Mouse (Mus musculus) testis, adult 2 months (tissue): ENCODE measurements around the gene Wdr70. TPM values are rescaled to one million over a fixed set of nuclear protein-coding genes. Genes with fewer than 3 reads are reported as not detected.

Experiments used
- H3K27ac ChIP-seq: fragments of 200-500 bp; 2 replicates; pipeline ENCODE4 v1.5.1; 2012; ENCODE audit warnings: low read depth, low read length; ENCODE audit not compliant: control insufficient read depth, insufficient read depth
- H3K27me3 ChIP-seq: fragments of 200-500 bp; 2 replicates; pipeline ENCODE4 v1.6.1; 2012; ENCODE audit warnings: mild to moderate bottlenecking, low read length, moderate library complexity; ENCODE audit not compliant: control insufficient read depth, insufficient read depth
- H3K36me3 ChIP-seq: fragments of 200-500 bp; 2 replicates; pipeline ENCODE4 v1.6.1; 2012; ENCODE audit warnings: mild to moderate bottlenecking, low read length; ENCODE audit not compliant: control insufficient read depth, insufficient read depth
- H3K4me1 ChIP-seq: fragments of 200-500 bp; 2 replicates; pipeline ENCODE4 v1.6.1; 2012; ENCODE audit warnings: low read length; ENCODE audit not compliant: control insufficient read depth, insufficient read depth
- H3K4me3 ChIP-seq: fragments of 200-500 bp; 2 replicates; pipeline ENCODE4 v1.5.1; 2012; ENCODE audit warnings: low read depth, mild to moderate bottlenecking, low read length, moderate library complexity, mixed read lengths; ENCODE audit not compliant: control insufficient read depth
- CTCF ChIP-seq: fragments of 200-500 bp; IDR thresholded peaks from 2 replicates; pipeline ENCODE4 v1.5.1; 2012; ENCODE audit warnings: low read depth, mild to moderate bottlenecking, inconsistent platforms, low read length, moderate library complexity; ENCODE audit not compliant: control insufficient read depth, insufficient read depth, insufficient replicate concordance
- POLR2A ChIP-seq: fragments of 200-500 bp; IDR thresholded peaks from 2 replicates; pipeline ENCODE4 v1.6.1; 2012; ENCODE audit warnings: low read depth, mild to moderate bottlenecking, inconsistent platforms, low read length, moderate library complexity; ENCODE audit not compliant: control insufficient read depth
- polyA plus RNA-seq: library from polyadenylated mRNA; depleted of rRNA; stranded (reverse); fragments of >200 nt; gene quantifications from 2 replicates; pipeline ENCODE4 v1.2.3, GENCODE M21; 2012

Wdr70 gene
- polyA plus RNA-seq, 1 experiment = 31.3 TPM

DNA sequence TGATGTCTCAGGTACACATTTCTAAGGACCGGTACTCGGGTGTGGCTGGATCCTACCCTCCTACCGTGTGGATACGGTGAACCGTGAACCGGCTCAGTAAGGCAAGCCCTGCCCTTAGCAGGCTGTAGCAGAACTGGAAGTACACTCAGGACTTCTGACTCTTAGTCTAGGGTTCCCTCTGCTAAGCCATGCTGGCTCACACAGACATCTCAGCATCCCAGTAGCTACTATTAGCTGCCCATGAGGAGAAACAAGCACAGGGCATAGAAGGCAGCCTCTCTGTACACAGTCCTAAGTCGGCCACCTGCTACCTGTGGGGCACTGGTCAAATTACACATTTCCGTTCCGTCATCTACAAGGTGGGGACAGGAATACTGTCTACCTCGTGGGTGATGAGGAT is 220.1 kb downstream of the Wdr70 start:
- Histone ChIP-seq H3K36me3 (no peaks in the 10 kb centered on the region), H3K4me3 (no peak overlapping the region), H3K27me3 (no peaks in the 10 kb centered on the region), H3K27ac (no peak overlapping the region), H3K4me1 (no peaks in the 10 kb centered on the region)
- TF ChIP-seq CTCF (no peak), POLR2A (no peak)

DNA sequence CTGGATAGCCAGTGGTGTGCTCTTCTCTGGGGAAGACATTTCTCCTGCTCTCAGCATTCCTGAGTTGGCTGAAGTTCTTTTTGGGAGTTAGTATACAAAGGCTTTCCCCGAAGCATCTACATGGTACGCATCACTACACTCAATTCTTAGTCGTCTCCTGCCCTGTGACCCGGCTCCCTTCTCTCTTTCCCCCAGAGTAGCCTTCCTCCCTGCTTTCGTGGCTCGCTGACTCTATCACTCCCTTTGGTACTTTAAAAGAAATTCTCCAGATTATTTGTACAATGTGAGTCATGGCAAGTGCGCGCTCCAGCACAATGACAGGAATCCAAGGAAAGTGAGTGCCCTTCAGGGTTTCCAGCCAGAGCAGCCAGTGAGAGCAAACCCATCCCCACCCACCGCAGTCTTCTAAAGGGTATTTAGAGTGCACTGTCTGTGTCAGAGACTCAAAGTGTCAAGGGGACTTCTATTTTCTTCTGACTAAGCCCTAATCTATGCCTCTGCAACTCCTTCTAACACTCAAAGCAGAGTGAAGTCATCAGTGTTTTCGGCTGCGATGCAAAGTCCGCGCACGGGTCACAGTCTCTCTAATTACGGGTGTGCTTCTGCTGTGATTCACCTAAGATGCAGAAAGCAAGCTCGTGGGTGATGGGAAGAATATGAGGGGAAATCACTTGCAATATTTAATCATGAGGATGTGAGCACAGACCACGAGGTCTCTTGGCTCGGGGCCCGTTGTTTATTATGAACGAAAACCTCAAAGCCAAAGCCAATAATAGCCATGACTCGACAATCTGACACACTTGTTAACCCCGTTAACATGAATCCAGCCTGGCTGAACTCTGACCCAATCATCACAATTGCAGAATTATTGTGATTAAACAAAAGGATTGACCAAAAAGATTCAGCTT is 221.2 kb downstream of the Wdr70 start:
- Histone ChIP-seq H3K27me3 (no peaks in the 10 kb centered on the region), H3K27ac (no peak overlapping the region), H3K4me1 (no peaks in the 10 kb centered on the region), H3K36me3 (no peaks in the 10 kb centered on the region), H3K4me3 (no peak overlapping the region)
- TF ChIP-seq POLR2A = no peak
- no peak for TF ChIP-seq CTCF

DNA sequence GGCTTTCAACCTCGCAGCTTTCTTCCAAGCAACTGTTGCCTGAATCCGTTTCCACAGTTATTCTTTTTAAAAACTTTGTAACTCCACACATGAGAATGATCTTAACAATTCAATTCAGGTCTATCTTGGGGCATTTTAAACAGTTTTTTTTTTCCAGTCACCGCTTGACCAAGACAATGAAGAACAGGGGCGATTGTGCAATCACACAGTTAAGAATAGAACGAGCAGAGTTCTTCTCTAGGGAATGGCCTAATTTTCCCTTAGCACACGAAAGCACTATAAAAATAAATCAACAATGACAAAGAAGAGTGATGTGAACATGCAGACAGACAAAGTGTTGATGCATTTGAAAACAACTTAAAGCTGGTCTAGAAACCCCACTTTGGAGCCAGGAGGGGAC is 223.1 kb downstream of the Wdr70 start:
- H3K4me3 ChIP-seq = no peak overlapping the region
- TF ChIP-seq CTCF (no peak), POLR2A (no peak)
- no peaks in the 10 kb centered on the region for H3K4me1 ChIP-seq
- no peaks in the 10 kb centered on the region for H3K36me3 ChIP-seq
- no peaks in the 10 kb centered on the region for H3K27me3 ChIP-seq
- H3K27ac ChIP-seq = no peak overlapping the region

DNA sequence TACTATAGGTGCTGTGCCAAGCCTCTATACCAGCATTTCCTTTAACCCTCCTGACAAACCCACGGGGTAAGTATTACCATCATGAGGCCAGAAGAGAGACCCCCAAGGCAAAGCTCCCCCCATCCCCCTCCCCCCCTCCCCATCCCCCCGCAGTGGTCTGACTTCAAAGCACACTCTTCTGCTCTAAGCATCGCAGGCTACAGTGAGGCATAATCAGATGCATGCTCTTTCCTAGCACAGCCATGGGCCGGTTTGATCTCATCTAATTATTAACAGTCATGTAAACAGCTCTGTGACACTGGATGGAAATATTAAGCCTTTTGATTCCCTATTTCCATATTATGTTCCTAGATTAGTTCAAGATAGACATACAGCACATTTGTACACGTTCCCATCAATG is 226.5 kb downstream of the Wdr70 start:
- Histone ChIP-seq H3K27me3 (no peaks in the 10 kb centered on the region), H3K4me3 (no peak overlapping the region), H3K27ac (no peak overlapping the region), H3K36me3 (no peaks in the 10 kb centered on the region), H3K4me1 (no peaks in the 10 kb centered on the region)
- TF ChIP-seq CTCF = no peak
- TF ChIP-seq POLR2A = no peak

DNA sequence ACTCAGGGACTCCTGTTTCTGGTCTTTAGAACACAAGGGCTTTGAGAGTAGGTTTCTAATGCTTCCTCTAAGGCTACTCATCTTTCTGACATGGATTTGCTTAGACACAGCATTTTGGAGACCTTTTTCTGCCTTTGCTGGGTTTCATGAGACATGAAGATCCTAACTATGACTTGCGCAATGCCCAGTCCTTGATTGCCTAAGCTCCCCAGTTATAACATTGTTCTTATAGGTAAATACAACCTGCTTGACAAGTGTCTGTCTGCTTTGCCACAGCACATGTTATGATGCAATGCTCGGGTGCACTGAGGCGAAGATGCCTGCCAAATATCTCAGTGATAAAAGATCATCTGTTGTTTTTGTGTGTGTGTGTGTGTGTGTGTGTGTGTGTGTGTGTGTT is 233.7 kb downstream of the Wdr70 start:
- H3K4me3 ChIP-seq = no peak overlapping the region
- H3K4me1 ChIP-seq = no peaks in the 10 kb centered on the region
- H3K27me3 ChIP-seq = no peaks in the 10 kb centered on the region
- H3K36me3 ChIP-seq = no peaks in the 10 kb centered on the region
- TF ChIP-seq CTCF = no peak
- H3K27ac ChIP-seq = no peak overlapping the region

DNA sequence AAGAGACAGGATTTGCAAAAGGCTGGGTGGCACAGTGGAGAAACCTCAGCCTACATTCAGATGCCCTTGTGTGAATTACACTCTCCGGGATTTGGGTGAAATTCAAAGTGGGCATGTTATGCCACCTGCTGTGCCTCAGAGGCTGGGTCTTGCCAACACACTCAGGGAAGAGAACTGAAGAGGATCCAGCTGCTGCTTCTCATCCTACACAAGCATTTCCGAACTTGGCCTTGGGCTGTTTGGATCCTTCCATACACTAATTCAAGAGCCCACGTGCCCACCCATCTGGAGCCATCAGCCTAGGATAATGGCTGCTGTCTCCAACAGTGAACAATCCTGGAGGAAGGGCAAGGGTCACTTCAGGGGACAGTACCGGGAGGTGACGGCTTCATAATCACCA is 235.7 kb downstream of the Wdr70 start:
- Histone ChIP-seq H3K4me3 (no peak overlapping the region), H3K36me3 (no peaks in the 10 kb centered on the region), H3K4me1 (no peaks in the 10 kb centered on the region), H3K27me3 (no peaks in the 10 kb centered on the region), H3K27ac (no peak overlapping the region)
- TF ChIP-seq CTCF (no peak), POLR2A (no peak)

DNA sequence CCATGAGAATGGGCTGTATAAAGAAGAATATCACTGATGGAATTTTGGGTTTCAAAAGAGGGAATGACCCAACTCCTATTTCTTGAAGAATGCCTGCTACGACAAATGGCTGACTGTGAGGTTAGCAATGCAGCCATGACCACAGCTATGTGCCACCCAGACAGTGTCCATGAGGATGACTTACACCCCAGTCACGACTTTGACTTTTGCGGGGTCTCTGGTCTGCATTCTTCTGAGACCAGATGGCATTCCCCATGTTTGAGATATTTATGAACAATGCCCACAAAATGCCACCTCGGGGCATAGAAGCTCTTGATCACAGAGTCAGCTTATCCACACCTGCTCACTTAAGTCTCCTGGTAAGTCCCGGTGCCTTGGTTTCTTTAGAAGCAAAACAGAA is 236.1 kb downstream of the Wdr70 start:
- H3K27ac ChIP-seq = no peak overlapping the region
- no peak overlapping the region for H3K4me3 ChIP-seq
- H3K4me1 ChIP-seq = no peaks in the 10 kb centered on the region
- H3K36me3 ChIP-seq = no peaks in the 10 kb centered on the region
- no peaks in the 10 kb centered on the region for H3K27me3 ChIP-seq
- TF ChIP-seq CTCF (no peak), POLR2A (no peak)
